Mouse (Mus musculus) naive thymus-derived CD4-positive, alpha-beta T cell, adult 2 months (primary cell): ENCODE results near the gene Kctd2.
"Not testable (repeated sequence)": the region's sequence is repeated elsewhere in the genome, so short reads cannot be mapped to it uniquely, and the experiment has no call there.

ENCODE experiments used
- DNase-seq: peaks from one replicate; pipeline ENCODE4 v3.0.0-alpha.2; 2011; ENCODE audit warnings: low read depth

Kctd2 gene

GRCm38 (mm10) chr11:115419531-115420237 lies at the start of gene Kctd2, which contains the start of gene Atp5h:
Gene Kctd2 (plus strand): TSS chr11:115420128.
Gene Atp5h (minus strand): TSS chr11:115419962.
- DNase-seq = peak; percentile 96

- DNase-seq = no peak
Measured at GRCm38 (mm10) chr11:115370368-115370767, 49.6 kb upstream of the Kctd2 start.

DNA sequence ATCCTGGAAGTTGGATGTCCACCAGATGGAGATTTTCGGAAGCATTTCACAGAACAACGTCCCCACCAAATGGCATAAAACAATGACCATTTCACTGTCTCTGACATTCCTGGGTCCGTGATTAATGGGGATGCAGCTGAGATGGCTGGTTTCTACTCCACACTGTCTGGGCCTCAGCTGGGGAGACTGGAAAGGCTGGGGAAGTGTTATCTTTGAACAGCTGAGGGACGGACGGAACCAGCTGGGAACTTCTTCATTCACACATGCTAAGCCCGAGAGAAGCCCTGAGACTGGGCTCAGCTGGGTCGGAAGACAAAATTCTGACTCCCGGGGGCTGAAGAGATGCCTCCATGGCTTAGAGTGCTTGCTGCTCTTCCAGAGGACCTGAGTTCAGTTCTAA lies 48.6 kb upstream of the Kctd2 start:
- no peak for DNase-seq

- no peak for DNase-seq
Measured at GRCm38 (mm10) chr11:115372015-115372414, 47.9 kb upstream of the Kctd2 start.

DNA sequence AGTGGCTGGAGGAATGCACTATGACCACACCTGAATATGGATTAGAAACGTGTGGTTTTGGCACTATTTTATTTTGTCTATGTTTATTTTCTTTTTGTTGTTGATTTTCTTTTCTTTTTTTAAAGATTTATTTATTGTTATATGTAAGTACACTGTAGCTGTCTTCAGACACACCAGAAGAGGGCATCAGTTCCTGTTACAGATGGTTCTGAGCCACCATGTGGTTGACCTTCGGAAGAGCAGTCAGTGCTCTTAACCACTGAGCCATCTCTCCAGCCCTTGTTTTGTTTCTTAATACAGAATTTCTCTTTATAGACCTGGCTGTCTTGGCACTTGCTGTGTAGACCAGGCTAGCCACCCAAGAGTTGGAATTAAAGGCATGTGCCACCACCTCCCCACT lies 47.2 kb upstream of the Kctd2 start:
- DNase-seq = no peak

DNA sequence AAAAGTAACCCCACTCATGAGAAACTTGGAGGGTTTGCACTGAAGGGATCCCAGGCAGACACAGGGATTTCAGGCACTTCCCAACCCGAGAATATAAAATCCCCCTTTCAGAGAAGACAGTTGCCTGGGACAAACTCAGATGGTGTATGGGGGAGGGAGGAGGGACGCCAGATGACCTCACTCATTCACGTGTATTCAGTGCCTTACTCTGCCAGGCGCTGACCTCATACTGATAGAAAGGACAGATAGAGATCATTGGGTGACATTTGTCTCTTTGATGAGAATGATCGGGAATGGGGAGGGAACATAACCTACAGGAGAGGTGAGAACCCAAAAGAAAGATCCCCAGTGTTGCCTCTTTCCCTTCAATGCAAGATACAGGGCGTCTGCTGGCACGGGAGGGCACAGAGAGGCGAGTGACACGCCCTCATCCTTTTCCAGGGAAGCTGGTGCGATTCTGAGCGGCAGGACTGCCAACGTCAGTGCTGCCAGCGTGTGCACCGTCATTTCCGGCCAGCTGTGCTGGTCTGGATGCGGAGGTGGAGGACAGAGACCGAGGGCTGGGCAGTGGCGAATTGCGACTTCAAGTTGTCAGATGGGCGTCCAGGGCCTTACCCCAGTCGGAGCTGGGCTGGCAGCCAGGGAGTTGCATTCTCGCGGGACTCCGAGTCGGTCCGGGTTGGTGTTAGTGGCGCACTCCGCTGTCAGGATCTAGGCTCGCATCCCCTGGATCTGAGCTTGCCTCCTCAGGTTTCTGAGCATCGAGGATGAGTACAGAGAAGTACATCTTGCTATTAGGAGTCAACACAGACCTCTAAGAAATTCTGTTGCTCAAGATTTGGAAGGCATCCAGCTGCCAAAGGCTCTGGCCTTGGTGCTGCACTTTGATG lies 45.9 kb upstream of the Kctd2 start:
- DNase-seq = peak; percentile 36

GRCm38 (mm10) chr11:115374695-115375425 lies 45.1 kb upstream of the Kctd2 start:
- no peak for DNase-seq

DNA sequence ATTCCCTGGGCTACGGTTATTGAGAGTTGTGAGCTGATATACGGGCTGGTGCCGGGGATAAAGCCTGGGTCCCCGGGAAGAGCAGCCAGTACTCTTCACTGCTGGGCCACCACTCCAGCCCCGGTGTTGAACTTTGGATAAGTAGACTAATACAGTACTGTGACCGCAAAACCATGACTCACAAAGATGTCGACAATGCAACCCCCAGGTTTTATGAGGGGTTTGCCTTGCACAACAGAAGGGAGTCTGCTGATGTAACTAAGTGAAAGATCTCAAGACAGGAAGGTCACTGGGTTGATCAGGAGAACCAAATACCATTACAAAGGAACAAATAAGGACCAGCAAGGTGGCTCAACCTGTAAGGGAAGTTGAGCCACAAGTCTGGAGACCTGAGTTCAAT lies 43.2 kb upstream of the Kctd2 start:
- DNase-seq = no peak

- no peak for DNase-seq
Measured at GRCm38 (mm10) chr11:115377254-115377653, 42.7 kb upstream of the Kctd2 start.

DNA sequence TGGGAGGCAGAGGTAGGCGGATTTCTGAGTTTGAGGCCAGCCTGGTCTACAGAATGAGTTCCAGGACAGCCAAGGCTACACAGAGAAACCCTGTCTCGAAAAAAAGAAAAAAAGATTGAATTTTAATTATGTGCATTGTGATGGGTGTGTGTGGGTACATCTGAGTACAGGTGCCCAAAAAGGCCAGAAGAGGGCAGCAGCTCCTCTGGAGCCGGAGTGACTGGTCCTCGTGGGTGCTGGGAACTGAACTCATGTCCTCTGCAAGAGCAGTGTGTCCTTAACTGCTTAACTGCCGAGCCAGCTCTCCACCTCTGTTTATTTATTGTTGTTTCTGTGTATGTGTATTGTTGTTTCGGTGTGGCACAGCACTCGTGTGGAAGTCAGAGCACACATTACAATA lies 42.1 kb upstream of the Kctd2 start:
- DNase-seq = no peak

GRCm38 (mm10) chr11:115381276-115381675 lies 38.7 kb upstream of the Kctd2 start:
- DNase-seq = no peak

DNA sequence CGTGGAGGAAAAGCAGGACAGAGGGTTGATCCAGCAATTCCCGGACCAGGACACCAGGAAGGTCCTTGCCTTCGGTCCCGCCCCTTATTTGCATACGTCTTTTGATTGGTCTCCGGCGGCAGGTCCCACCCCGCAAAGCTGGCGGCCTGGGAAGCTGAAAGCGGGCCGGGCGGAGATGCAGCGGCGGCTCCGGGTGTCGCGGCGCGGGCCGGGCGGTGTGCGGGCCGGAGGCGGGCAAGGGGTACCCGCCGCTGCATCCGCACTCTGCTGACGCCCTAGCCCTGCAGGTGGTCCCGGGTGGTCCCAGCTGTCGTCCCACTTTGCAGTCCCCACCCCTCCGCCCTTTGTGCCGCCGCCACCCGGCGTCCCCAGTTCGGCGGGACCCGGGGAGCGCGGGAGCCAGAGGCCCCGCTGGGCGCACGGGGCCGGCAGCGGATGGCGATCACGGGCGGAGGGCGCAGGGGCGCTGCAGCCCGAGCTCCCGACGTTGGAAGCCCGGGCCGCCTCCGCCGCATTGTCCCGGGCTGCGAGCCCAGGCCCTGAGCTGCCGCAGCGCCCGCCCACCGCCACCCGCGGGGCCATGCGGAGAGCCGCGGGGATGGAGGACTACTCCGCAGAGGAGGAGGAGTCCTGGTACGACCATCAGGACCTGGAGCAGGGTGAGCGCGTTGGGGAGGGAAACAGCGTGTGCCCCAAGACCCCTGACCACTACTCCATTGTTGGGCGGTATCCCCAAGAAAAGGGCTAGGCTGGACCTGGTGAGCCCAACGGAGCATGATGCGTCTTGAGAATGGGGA lies 38.0 kb upstream of the Kctd2 start, which contains the start of gene Cdr2l:
Cdr2l (plus strand) TSS at position 174 of the 797 bp plus-strand sequence.
- peak; percentile 50 for DNase-seq

DNA sequence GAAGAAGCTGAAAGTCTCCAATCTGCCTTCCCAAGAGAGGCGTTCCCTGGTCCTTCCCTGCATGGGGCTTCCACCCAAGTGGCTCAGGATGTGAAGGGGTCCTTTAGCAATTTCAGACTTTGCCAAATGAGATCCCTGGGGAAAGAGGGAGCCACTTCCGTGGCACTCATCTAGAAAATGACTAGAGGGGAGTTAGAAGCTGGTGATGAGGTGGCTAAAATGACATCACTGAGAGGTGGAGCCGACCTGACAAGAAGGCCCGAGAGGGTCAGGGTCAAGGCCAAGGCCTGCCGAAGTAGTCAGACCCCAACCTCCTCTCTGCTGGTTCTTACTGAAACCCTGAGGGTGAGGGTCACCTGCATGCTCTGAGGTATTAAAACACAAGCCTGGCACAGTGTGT lies 37.0 kb upstream of the Kctd2 start:
- no peak for DNase-seq

- DNase-seq = no peak
Measured at GRCm38 (mm10) chr11:115383701-115384474, 36.0 kb upstream of the Kctd2 start.

- DNase-seq = no peak
Measured at GRCm38 (mm10) chr11:115384587-115384986, 35.3 kb upstream of the Kctd2 start.

GRCm38 (mm10) chr11:115386859-115387258 lies 33.1 kb upstream of the Kctd2 start:
- not testable (repeated sequence) for DNase-seq

DNA sequence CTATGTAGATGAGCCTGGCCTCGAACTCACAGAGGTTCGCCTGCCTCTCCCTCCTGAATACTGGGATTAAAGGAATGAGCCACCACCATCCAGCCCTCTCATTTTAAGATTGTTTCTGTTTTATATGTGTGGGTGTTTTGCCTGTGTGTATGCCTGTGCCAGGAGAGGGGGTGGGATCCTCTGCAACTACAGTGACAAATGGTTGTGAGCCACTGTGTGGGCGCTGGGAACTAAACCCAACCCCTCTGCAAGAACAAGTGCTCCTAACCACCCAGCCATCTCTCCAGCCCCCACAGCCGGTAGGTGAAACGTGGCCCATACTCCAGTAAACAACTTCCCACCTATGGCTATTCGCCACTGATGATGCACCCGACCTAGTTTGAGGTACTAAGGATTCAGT lies 28.6 kb upstream of the Kctd2 start:
- DNase-seq = no peak

DNA sequence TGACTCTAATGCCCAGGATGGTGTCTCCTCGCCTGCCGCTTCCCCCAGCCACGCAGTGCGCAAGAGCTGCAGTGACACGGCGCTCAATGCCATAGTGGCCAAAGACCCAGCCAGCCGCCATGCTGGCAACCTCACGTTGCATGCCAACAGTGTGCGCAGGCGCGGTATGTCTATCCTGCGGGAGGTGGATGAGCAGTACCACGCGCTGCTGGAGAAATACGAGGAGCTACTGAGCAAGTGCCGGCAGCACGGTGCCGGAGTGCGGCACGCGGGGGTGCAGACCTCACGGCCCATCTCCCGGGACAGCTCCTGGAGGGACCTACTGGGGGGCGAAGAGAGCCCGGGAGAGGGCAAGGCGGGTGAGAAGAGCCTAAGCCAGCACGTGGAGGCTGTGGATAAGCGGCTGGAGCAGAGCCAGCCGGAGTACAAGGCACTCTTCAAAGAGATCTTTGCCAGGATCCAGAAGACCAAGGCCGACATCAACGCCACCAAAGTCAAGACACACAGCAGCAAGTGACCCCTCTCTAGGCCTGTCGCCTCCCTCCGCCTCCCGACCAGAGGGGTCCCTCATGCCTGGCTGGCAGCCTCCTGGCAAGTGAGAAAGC lies 26.1 kb upstream of the Kctd2 start:
- DNase-seq = no peak

DNA sequence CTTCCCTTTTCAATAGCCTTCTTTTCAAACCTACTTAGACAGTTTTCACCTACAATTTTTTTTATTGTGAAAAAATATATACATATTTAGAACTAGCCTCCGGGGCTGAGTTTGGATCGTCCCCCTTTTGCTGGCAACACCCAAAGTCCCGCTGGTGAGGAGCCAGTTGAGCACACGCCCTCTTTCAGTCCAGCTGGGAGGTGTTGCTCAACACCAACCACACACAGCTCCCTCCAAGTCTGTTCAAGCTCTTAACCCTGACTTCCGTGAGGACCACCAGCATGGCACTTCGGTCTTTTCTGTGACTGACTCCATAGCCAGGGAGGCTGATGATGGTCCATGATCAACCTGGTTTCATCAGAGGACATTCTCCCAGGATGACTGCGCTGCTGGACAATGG lies 21.8 kb upstream of the Kctd2 start:
- DNase-seq = no peak

- DNase-seq = no peak
Measured at GRCm38 (mm10) chr11:115400126-115400525, 19.8 kb upstream of the Kctd2 start.
